Comparison of ENCODE assay signal across 28 mouse cellular contexts in genomic region chr19:14485176-14485575, GRCm38 (mm10).
DNase-seq lines count a peak whose midpoint lies in the region; ATAC-seq and TF ChIP-seq lines count a peak whose summit lies in the region.
"Had no signal": no experiment of that assay in that cellular context is flagged by ENCODE, and none has a peak within 500 bp of the region (broad histone marks: within the 10 kb centered on the region; RNA-seq: fewer than 3 reads in every experiment).

No protein-coding gene starts in this region.

- WGBS in forebrain, postnatal 0 days, result 57% methylated on average over 3 of the region's 3 CpGs
- 85% methylated on average over 3 of the region's 3 CpGs for WGBS in embryonic facial prominence, embryonic 10.5 days

- H3K9ac ChIP-seq in forebrain, postnatal 0 days, result no peak overlapping the region
- H3K9ac ChIP-seq: embryonic facial prominence, embryonic 15.5 days; heart, embryonic 12.5 days; limb, embryonic 15.5 days; liver, embryonic 15.5 days; midbrain, embryonic 15.5 days; neural tube, embryonic 12.5 days; stomach, embryonic 15.5 days had no signal

- H3K4me2 ChIP-seq in forebrain, postnatal 0 days (ENCODE audit: low read depth), result no peak overlapping the region
- H3K4me2 ChIP-seq: embryonic facial prominence, embryonic 15.5 days; heart, embryonic 12.5 days; limb, embryonic 15.5 days; liver, embryonic 15.5 days; midbrain, embryonic 15.5 days; neural tube, embryonic 12.5 days; stomach, embryonic 15.5 days had no signal

- no peaks in the 10 kb centered on the region for H3K27me3 ChIP-seq in forebrain, postnatal 0 days (ENCODE audit: insufficient read depth, low read length)
- no peaks in the 10 kb centered on the region for H3K27me3 ChIP-seq in embryonic facial prominence, embryonic 10.5 days (replicated peaks; ENCODE audit: low read depth, poor library complexity, severe bottlenecking)
- H3K27me3 ChIP-seq: embryonic facial prominence, embryonic 15.5 days; heart, embryonic 12.5 days; limb, embryonic 15.5 days; liver, embryonic 15.5 days; midbrain, embryonic 15.5 days; neural tube, embryonic 12.5 days; stomach, embryonic 15.5 days had no signal

- H3K9me3 ChIP-seq in forebrain, postnatal 0 days (ENCODE audit: low read length), result no peaks in the 10 kb centered on the region
- H3K9me3 ChIP-seq in embryonic facial prominence, embryonic 10.5 days, result no peaks in the 10 kb centered on the region
- H3K9me3 ChIP-seq: embryonic facial prominence, embryonic 15.5 days; heart, embryonic 12.5 days; limb, embryonic 15.5 days; liver, embryonic 15.5 days; midbrain, embryonic 15.5 days; neural tube, embryonic 12.5 days; stomach, embryonic 15.5 days had no signal

- no peaks in the 10 kb centered on the region for H3K36me3 ChIP-seq in forebrain, postnatal 0 days (ENCODE audit: insufficient read depth)
- no peaks in the 10 kb centered on the region for H3K36me3 ChIP-seq in embryonic facial prominence, embryonic 10.5 days (replicated peaks)
- H3K36me3 ChIP-seq: embryonic facial prominence, embryonic 15.5 days; heart, embryonic 12.5 days; limb, embryonic 15.5 days; liver, embryonic 15.5 days; midbrain, embryonic 15.5 days; neural tube, embryonic 12.5 days; stomach, embryonic 15.5 days had no signal

- H3K4me3 ChIP-seq in forebrain, postnatal 0 days (ENCODE audit: low read depth, low read length), result no peak overlapping the region
- H3K4me3 ChIP-seq in embryonic facial prominence, embryonic 10.5 days, result no peak overlapping the region
- H3K4me3 ChIP-seq: embryonic facial prominence, embryonic 15.5 days; heart, embryonic 12.5 days; left cerebral cortex, adult 2 months; limb, embryonic 15.5 days; liver, embryonic 15.5 days; midbrain, embryonic 15.5 days; neural tube, embryonic 12.5 days; stomach, embryonic 15.5 days had no signal

- peak; percentile 9 to 46 for DNase-seq in cerebellum, postnatal 10 days
- DNase-seq in cerebellum, postnatal 4 days (ENCODE audit: low spot score in 2 of 2), result no peak
- DNase-seq in layer of hippocampus, adult 11-12 months (ENCODE audit: low spot score), result peak; percentile 56
- no peak for DNase-seq in layer of hippocampus, adult 9-10 months (ENCODE audit: low spot score)
- no peak for DNase-seq in forebrain, postnatal 0 days
- no peak for DNase-seq in embryonic facial prominence, embryonic 10.5 days (ENCODE audit: low spot score)
- DNase-seq in testis, postnatal 14 days (ENCODE audit: low spot score), result no peak
- DNase-seq: adrenal gland, postnatal 14 days; cerebellum, adult 11-12 months; gastrocnemius, postnatal 25 days; heart, adult 18-20 months; heart, postnatal 10 days; kidney, adult 18-20 months; kidney, postnatal 4 days; left cerebral cortex, postnatal 4 days; lung, postnatal 4 days; right cerebral cortex, adult 18-20 months; thymus, adult 2 months had no signal

- H3K4me1 ChIP-seq in forebrain, postnatal 0 days (ENCODE audit: insufficient read depth), result peaks cover 9% of the 10 kb centered on the region; the same call in 1 of the 2 replicates
- peaks cover 16% of the 10 kb centered on the region for H3K4me1 ChIP-seq in embryonic facial prominence, embryonic 10.5 days
- H3K4me1 ChIP-seq: limb, embryonic 15.5 days; liver, embryonic 15.5 days; stomach, embryonic 15.5 days had no signal

- TF ChIP-seq CTCF in forebrain, postnatal 0 days (IDR thresholded peaks at IDR 0.05; ENCODE audit: low read depth), result no peak

- H3K27ac ChIP-seq in forebrain, postnatal 0 days (ENCODE audit: low read depth, low read length), result no peak overlapping the region
- no peak overlapping the region for H3K27ac ChIP-seq in embryonic facial prominence, embryonic 10.5 days (replicated peaks)
- H3K27ac ChIP-seq: embryonic facial prominence, embryonic 15.5 days; left cerebral cortex, adult 2 months; limb, embryonic 15.5 days; liver, embryonic 15.5 days; midbrain, embryonic 15.5 days; neural tube, embryonic 12.5 days; stomach, embryonic 15.5 days had no signal

- peak; percentile 58 for ATAC-seq in forebrain, postnatal 0 days
- peak; percentile 85 for ATAC-seq in megakaryocyte progenitor cell, adult 5-6 weeks (replicated peaks; ENCODE audit: poor library complexity)
- ATAC-seq: CD4-positive, CD25-positive, alpha-beta regulatory T cell, adult 4 months; midbrain, embryonic 15.5 days had no signal

Comparison
In these comparisons a context has a peak if more than half of its experiments do, and no peak if none do; other contexts are left out.
1. DNase-seq: peak in cerebellum, postnatal 10 days (2 of 2) and layer of hippocampus, adult 11-12 months (single experiment); none in cerebellum, postnatal 4 days (0 of 2), layer of hippocampus, adult 9-10 months (single experiment), forebrain, postnatal 0 days (single experiment), embryonic facial prominence, embryonic 10.5 days (single experiment) and testis, postnatal 14 days (single experiment).